Mouse (Mus musculus) stomach, postnatal 0 days (tissue): ENCODE results near the gene Pxylp1.

Experiments
- CTCF ChIP-seq: IDR thresholded peaks from 2 replicates; pipeline ENCODE4 v1.5.1; 2016; ENCODE audit warnings: antibody characterized with exemption, low read depth, mild to moderate bottlenecking, moderate library complexity
- EP300 ChIP-seq: optimal IDR thresholded peaks from 2 replicates; pipeline ENCODE3; 2016; ENCODE audit warnings: antibody characterized with exemption

GRCm38 (mm10) chr9:96881901-96882300, 10.6 kb downstream of the Pxylp1 start:
- TF ChIP-seq CTCF (no peak), EP300 (no peak)
